ENCODE assay signal across 17 mouse cellular contexts in the genomic region with DNA sequence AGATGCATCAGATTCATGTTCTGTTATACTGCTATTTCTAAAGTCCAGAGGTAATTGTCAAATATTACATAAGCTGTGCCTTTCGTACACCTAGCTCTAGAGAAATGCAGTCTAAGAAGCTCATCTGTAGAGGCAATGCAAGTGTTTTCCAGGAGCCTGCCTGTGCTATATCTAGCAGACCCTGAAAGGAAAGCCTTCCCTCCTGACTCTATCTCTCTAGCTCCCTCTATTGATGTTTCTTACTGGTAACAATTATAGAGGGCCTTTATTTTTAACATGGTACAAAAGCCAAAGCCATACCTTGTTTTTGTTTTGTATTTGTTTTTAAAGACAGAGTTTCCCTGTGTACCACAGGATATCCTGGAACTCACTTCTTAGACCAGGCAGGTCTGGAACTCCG. TPM values are rescaled to one million over a fixed set of nuclear protein-coding genes. Genes with fewer than 3 reads are reported as not detected.
A peak's percentile ranks its signal among the peaks of the same experiment; 100 is the strongest.
DNase-seq lines count a peak whose midpoint lies in the region; TF ChIP-seq lines count a peak whose summit lies in the region.
"Had no signal": no experiment of that assay in that cellular context is flagged by ENCODE, and none has a peak within 500 bp of the region (broad histone marks: within the 10 kb centered on the region; RNA-seq: fewer than 3 reads in every experiment).

No protein-coding gene starts in this region.

- H3K27me3 ChIP-seq in cerebellum, adult 2 months (ENCODE audit: control insufficient read depth, insufficient read depth, low read length) = no peaks in the 10 kb centered on the region
- H3K27me3 ChIP-seq: liver, embryonic 12.5 days; megakaryocyte, embryonic 14.5 days; neural tube, embryonic 12.5 days had no signal

- H3K27ac ChIP-seq in cerebellum, adult 2 months (ENCODE audit: insufficient read depth, low read length) = 0 out of 2 replicates have a peak overlapping the region, but pooled peaks have one; percentile 43
- no peak overlapping the region for H3K27ac ChIP-seq in left cerebral cortex, adult 2 months
- H3K27ac ChIP-seq: limb, embryonic 10.5 days; neural tube, embryonic 12.5 days had no signal

- no peak for DNase-seq in cerebellum, adult 2 months
- DNase-seq in cerebellum, postnatal 25 days = no peak
- DNase-seq in heart, adult 11 months = peak; percentile 6
- no peak for DNase-seq in heart, adult 9 months (ENCODE audit: low spot score in 2 of 2)
- DNase-seq in left cerebral cortex, adult 2 months (ENCODE audit: extremely low spot score in 1 of 2, low spot score in 2 of 2) = no peak
- no peak for DNase-seq in left cerebral cortex, adult 11 months (ENCODE audit: low spot score)
- DNase-seq in R1 (ENCODE audit: low read depth, low spot score) = peak; percentile 16
- DNase-seq in lung, postnatal 10 days = no peak
- DNase-seq: cerebellum, adult 8-10 months; gastrocnemius, postnatal 14 days; lung, embryonic 14.5 days; right cerebral cortex, postnatal 14 days; thymus, postnatal 25 days had no signal

- H3K4me3 ChIP-seq in cerebellum, adult 2 months (replicated peaks; ENCODE audit: insufficient read depth, low read depth, low read length) = no peak overlapping the region
- no peak overlapping the region for H3K4me3 ChIP-seq in left cerebral cortex, adult 2 months
- H3K4me3 ChIP-seq: limb, embryonic 10.5 days; liver, embryonic 12.5 days; neural tube, embryonic 12.5 days had no signal

- TF ChIP-seq POLR2A in cerebellum, adult 2 months (IDR thresholded peaks at IDR 0.05; ENCODE audit: borderline replicate concordance, insufficient read depth, low read length) = no peak

- WGBS in cerebellum, adult 2 months = 78% methylated on average over 2 of the region's 2 CpGs

- intact Hi-C loops in left cerebral cortex, adult 2 months (cut with DNase I) = no loop called here

- TF ChIP-seq CTCF in cerebellum, adult 2 months (IDR thresholded peaks at IDR 0.05; ENCODE audit: borderline replicate concordance, insufficient read depth, low read depth, low read length) = no peak
- peak; percentile 37 for TF ChIP-seq CTCF in left cerebral cortex, adult 2 months (IDR thresholded peaks at IDR 0.05)

- H3K4me1 ChIP-seq in cerebellum, adult 2 months (ENCODE audit: control insufficient read depth, insufficient read depth, low read length) = peaks cover 18% of the 10 kb centered on the region
- H3K4me1 ChIP-seq: limb, embryonic 10.5 days; neural tube, embryonic 12.5 days had no signal

RNA-seq across cellular contexts. Expression of a gene that starts 28.1 kb away (rescaled TPM):
- polyA plus RNA-seq in cerebellum, adult 2 months (2012; rRNA removed) = 45.5 and 52.2 TPM in 2 replicates
- 10 to 100 TPM; 39.0 to 43.3 TPM for total RNA-seq in left cerebral cortex, adult 2 months (2021)

Comparison
In these comparisons a context has a peak if more than half of its experiments do, and no peak if none do; other contexts are left out.
1. DNase-seq: peak in heart, adult 11 months (single experiment) and R1 (single experiment); none in cerebellum, adult 2 months (0 of 2), cerebellum, postnatal 25 days (0 of 2), heart, adult 9 months (0 of 2), left cerebral cortex, adult 2 months (0 of 2), left cerebral cortex, adult 11 months (single experiment) and lung, postnatal 10 days (single experiment).